Mouse (Mus musculus) cerebral cortex, adult 2 months (tissue): ENCODE results near the gene Rnaseh2a.

Source experiments
- WGBS: fragments of 180-500 bp; shearing (Covaris S2); methylation state at CpG from one replicate; pipeline ENCODE4 v1.1.7; 2018; 5-methylcytosine and 5-hydroxymethylcytosine counted together

Rnaseh2a gene

GRCm38 (mm10) chr8:84934860-84935259 lies 34.7 kb downstream of the Rnaseh2a start:
- 5% methylated on average over 15 of the region's 15 CpGs for WGBS

GRCm38 (mm10) chr8:84933767-84934559 lies 35.6 kb downstream of the Rnaseh2a start:
- WGBS = 49% methylated on average over 16 of the region's 16 CpGs

GRCm38 (mm10) chr8:84930582-84930981 lies 39.0 kb downstream of the Rnaseh2a start:
- WGBS = 85% methylated on average over 13 of the region's 13 CpGs

- 11% methylated on average over 52 of the region's 52 CpGs for WGBS
Observed at GRCm38 (mm10) chr8:84928456-84929306, 40.9 kb downstream of the Rnaseh2a start.

- 88% methylated on average over 1 of the region's 1 CpGs for WGBS
Observed at GRCm38 (mm10) chr8:84927513-84927912, 42.1 kb downstream of the Rnaseh2a start.

- WGBS = 63% methylated on average over 7 of the region's 7 CpGs
Observed at GRCm38 (mm10) chr8:84925557-84925956, 44.0 kb downstream of the Rnaseh2a start.

- WGBS = 61% methylated on average over 2 of the region's 2 CpGs
Observed at GRCm38 (mm10) chr8:84921596-84921995, 48.0 kb downstream of the Rnaseh2a start.

- 87% methylated on average over 15 of the region's 15 CpGs for WGBS
Observed at GRCm38 (mm10) chr8:84918646-84919045, 50.9 kb downstream of the Rnaseh2a start.

GRCm38 (mm10) chr8:84917781-84918180 lies 51.8 kb downstream of the Rnaseh2a start:
- WGBS = 41% methylated on average over 20 of the region's 20 CpGs

GRCm38 (mm10) chr8:84915269-84915668 lies 54.3 kb downstream of the Rnaseh2a start:
- WGBS = 87% methylated on average over 8 of the region's 8 CpGs

- WGBS = 41% methylated on average over 4 of the region's 4 CpGs
Observed at GRCm38 (mm10) chr8:84913960-84914359, 55.6 kb downstream of the Rnaseh2a start.

GRCm38 (mm10) chr8:84913502-84913900 lies 56.1 kb downstream of the Rnaseh2a start:
- 29% methylated on average over 9 of the region's 9 CpGs for WGBS

GRCm38 (mm10) chr8:84912895-84913501 lies 56.6 kb downstream of the Rnaseh2a start:
- 15% methylated on average over 55 of the region's 55 CpGs for WGBS

GRCm38 (mm10) chr8:84912391-84912790 lies 57.2 kb downstream of the Rnaseh2a start:
- 50% methylated on average over 27 of the region's 27 CpGs for WGBS

- WGBS = 86% methylated on average over 9 of the region's 9 CpGs
Observed at GRCm38 (mm10) chr8:84911854-84912253, 57.7 kb downstream of the Rnaseh2a start.

GRCm38 (mm10) chr8:84910551-84910950 lies 59.0 kb downstream of the Rnaseh2a start:
- WGBS = 88% methylated on average over 6 of the region's 6 CpGs

GRCm38 (mm10) chr8:84909949-84910348 lies 59.6 kb downstream of the Rnaseh2a start:
- WGBS = 77% methylated on average over 5 of the region's 5 CpGs

- 56% methylated on average over 20 of the region's 20 CpGs for WGBS
Observed at GRCm38 (mm10) chr8:84909162-84909767, 60.3 kb downstream of the Rnaseh2a start.

- WGBS = 8% methylated on average over 45 of the region's 45 CpGs
Observed at GRCm38 (mm10) chr8:84908421-84909161, 61.0 kb downstream of the Rnaseh2a start, which contains the start of gene Dnase2a. TSS of gene Dnase2a (plus strand) at chr8:84908560.

- 37% methylated on average over 7 of the region's 7 CpGs for WGBS
Observed at GRCm38 (mm10) chr8:84907979-84908378, 61.6 kb downstream of the Rnaseh2a start.

GRCm38 (mm10) chr8:84907493-84907892 lies 62.1 kb downstream of the Rnaseh2a start:
- WGBS = 83% methylated on average over 8 of the region's 8 CpGs
